Mouse (Mus musculus): ENCODE data around the gene Usp47.

DNA sequence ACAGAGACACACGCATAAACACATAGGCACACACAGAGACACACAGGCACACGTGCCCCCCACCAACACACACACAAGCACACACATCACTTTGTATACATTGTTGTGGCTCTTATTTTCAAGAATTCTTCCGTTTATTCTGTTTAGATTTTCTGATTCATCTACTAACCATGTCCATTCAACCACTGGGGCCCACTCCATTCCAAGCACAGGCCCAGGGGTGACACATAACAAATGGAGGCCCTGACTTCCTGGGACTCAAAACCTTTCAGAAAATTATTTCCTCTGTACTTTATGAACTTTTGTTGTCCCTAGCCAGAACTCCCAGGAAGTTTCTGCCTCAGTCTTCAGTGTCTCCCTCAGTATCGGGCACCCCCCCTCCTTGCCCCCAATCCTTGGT is 111.9 kb downstream of the Usp47 start:
- TF ChIP-seq CTCF (conservative IDR thresholded peaks at IDR 0.05; ENCODE audit: low read length): no peak
- no peak for TF ChIP-seq POU5F1 (IDR thresholded peaks at IDR 0.05; ENCODE audit: borderline replicate concordance, low read length)
